Mouse (Mus musculus) small intestine, adult 2 months (tissue): ENCODE data around the gene Gm45713. TPM values are rescaled to one million over a fixed set of nuclear protein-coding genes. Genes with fewer than 3 reads are reported as not detected.

ENCODE experiments used
- H3K27ac ChIP-seq: fragments of 200-500 bp; 2 replicates; pipeline ENCODE4 v1.5.1; 2012; ENCODE audit warnings: low read depth, low read length, control low read depth, inconsistent platforms; ENCODE audit not compliant: insufficient read depth
- H3K27me3 ChIP-seq: fragments of 200-500 bp; 2 replicates; pipeline ENCODE4 v1.6.1; 2012; ENCODE audit warnings: mild to moderate bottlenecking, moderate library complexity, low read length, inconsistent platforms; ENCODE audit not compliant: control insufficient read depth, insufficient read depth
- H3K36me3 ChIP-seq: fragments of 200-500 bp; 2 replicates; pipeline ENCODE4 v1.6.1; 2012; ENCODE audit warnings: mild to moderate bottlenecking, low read length, control low read depth, inconsistent platforms; ENCODE audit not compliant: control insufficient read depth, insufficient read depth
- H3K4me1 ChIP-seq: fragments of 200-500 bp; 2 replicates; pipeline ENCODE4 v1.6.1; 2012; ENCODE audit warnings: low read length, inconsistent platforms, mixed read lengths; ENCODE audit not compliant: control insufficient read depth, insufficient read depth, insufficient read length
- H3K4me3 ChIP-seq: fragments of 200-500 bp; 2 replicates; pipeline ENCODE4 v1.5.1; 2012; ENCODE audit warnings: low read depth, mild to moderate bottlenecking, control low read depth, inconsistent platforms, low read length, moderate library complexity
- CTCF ChIP-seq: fragments of 200-500 bp; IDR thresholded peaks from 2 replicates; pipeline ENCODE4 v1.5.1; 2012; ENCODE audit warnings: low read depth, mild to moderate bottlenecking, control low read depth, inconsistent platforms, low read length, moderate library complexity, mixed read lengths; ENCODE audit not compliant: insufficient replicate concordance, insufficient read length; ENCODE audit errors: extremely low read depth
- POLR2A ChIP-seq: fragments of 200-500 bp; IDR thresholded peaks from 2 replicates; pipeline ENCODE4 v1.6.1; 2012; ENCODE audit warnings: low read depth, mild to moderate bottlenecking, control low read depth, inconsistent platforms, low read length, moderate library complexity
- WGBS: fragments of 180-500 bp; shearing (Covaris S2); methylation state at CpG from one replicate; pipeline ENCODE4 v1.1.7; 2018; 5-methylcytosine and 5-hydroxymethylcytosine counted together
- polyA plus RNA-seq: library from polyadenylated mRNA; depleted of rRNA; stranded (reverse); fragments of >200 nt; gene quantifications from 2 replicates; pipeline ENCODE4 v1.2.3, GENCODE M21; 2012

Gene Gm45713
- polyA plus RNA-seq, 1 experiment: 1.5 TPM

DNA sequence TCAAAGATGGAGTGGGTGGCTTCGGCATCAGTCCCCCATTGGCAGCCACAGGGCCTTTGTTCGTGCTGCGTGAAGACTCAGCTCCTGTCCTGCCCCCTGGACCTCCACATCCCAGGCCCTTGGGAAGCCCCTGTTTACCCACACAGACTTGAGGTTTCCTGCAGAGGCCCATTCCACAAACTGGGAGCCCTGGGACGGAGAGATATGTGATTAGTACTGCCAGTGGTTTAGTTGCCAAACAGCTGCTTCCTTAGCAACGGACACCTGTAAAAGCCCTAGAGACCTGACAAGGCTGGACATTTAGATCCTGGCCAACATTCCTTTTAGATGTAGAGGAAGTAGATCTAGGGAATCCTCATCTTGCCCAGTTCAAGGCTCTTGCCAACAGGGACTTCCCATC is 5.9 kb upstream of the Gm45713 start:
- no peaks in the 10 kb centered on the region for H3K4me1 ChIP-seq
- H3K27ac ChIP-seq: no peak overlapping the region
- peaks cover 49% of the 10 kb centered on the region for H3K36me3 ChIP-seq
- no peak overlapping the region for H3K4me3 ChIP-seq
- H3K27me3 ChIP-seq: no peaks in the 10 kb centered on the region
- 90% methylated on average over 5 of the region's 5 CpGs for WGBS
- TF ChIP-seq CTCF (no peak), POLR2A (no peak)

DNA sequence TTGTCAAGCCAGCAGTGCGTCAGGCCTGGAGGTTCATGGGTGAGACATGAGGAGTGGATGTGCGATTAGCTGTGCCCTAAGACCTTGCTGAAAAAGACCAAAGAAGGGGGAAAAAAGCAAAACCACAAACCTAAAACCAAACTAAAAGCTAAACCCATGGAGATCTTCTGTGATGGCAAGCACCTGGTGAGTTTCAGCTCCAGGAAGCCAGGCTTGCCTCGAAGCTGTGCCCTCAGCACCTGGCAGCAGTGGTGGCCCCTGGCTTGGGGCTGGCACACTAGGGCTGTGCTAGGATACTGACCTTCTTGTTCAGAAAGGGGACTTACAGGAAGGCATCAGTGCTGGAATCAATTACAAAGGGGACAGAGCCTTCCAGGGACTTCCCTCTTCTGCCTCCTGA is 5.3 kb upstream of the Gm45713 start:
- H3K27ac ChIP-seq: no peak overlapping the region
- WGBS: 87% methylated on average over 3 of the region's 3 CpGs
- H3K36me3 ChIP-seq: peaks cover 43% of the 10 kb centered on the region

DNA sequence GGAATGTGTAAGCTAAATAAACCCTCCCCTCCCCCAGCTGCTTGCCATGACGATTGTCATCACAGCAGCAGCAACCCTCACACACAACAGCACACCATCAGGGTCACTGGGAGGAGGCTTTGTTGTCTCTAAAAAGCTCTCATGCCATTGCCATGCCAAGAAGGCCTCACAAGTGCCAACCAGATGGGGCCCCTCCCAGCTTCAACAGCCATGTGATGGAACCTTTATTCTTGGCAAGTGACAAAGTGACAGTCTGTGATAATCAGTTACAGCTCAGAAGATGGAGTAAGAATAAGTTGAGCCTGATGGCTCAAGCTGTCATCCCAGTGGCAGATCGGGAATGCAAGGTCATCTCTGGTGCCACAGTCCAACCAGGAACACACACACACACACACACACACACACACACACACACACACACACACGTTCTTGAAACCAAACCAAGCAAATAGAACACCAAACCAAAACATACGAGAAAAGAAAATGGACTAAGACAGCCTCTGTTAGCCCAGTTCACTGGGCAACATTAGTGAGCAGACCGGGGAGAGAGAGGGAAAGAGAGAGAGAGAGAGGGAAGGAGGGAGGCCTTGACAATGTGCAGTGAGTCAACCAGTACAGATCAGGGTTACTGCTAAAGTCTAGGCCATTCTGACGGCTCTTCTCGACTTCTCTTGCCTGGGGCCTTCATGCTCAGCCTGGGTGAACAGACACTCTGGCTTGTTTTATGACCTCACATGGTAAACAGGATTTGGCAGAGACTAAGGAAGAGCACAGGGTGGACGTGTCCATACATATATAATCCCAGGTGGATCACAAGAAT is 4.1 kb upstream of the Gm45713 start:
- Histone ChIP-seq H3K4me1 (0 out of 2 replicates have a peak, but pooled peaks cover 4% of the 10 kb centered on the region), H3K27ac (no peak overlapping the region), H3K4me3 (no peak overlapping the region), H3K27me3 (no peaks in the 10 kb centered on the region), H3K36me3 (peaks cover 31% of the 10 kb centered on the region)
- TF ChIP-seq CTCF (no peak), POLR2A (no peak)
- WGBS: 69% methylated on average over 8 of the region's 8 CpGs

More for the DNA sequence above, 5.3 kb upstream of the Gm45713 start:
- Histone ChIP-seq H3K4me3 (no peak overlapping the region), H3K27me3 (no peaks in the 10 kb centered on the region), H3K4me1 (no peaks in the 10 kb centered on the region)
- TF ChIP-seq POLR2A (no peak), CTCF (no peak)

DNA sequence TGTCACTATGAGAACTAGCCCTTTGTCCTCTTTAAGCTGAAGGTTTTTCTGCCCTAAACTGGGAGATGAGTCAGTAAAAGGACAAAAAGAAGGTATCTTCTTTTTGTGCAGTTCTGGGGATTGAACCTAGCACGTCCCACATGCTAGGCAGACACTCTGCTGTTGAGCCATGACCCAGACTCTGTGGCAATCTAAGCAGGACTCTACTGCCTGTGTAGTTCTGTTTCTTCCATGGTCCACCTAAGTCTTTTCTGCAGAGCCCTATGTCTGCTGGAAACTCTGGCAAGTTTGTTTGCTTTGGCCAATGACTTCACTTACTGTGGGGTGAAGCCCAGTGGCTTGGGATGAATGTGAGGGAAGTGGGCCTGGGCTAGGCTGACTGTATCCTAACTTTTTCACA is 2.4 kb upstream of the Gm45713 start:
- TF ChIP-seq POLR2A (no peak), CTCF (no peak)
- Histone ChIP-seq H3K4me3 (no peak overlapping the region), H3K4me1 (0 out of 2 replicates have a peak, but pooled peaks cover 4% of the 10 kb centered on the region), H3K27me3 (no peaks in the 10 kb centered on the region), H3K36me3 (peaks cover 16% of the 10 kb centered on the region), H3K27ac (no peak overlapping the region)
- 93% methylated on average over 1 of the region's 1 CpGs for WGBS

DNA sequence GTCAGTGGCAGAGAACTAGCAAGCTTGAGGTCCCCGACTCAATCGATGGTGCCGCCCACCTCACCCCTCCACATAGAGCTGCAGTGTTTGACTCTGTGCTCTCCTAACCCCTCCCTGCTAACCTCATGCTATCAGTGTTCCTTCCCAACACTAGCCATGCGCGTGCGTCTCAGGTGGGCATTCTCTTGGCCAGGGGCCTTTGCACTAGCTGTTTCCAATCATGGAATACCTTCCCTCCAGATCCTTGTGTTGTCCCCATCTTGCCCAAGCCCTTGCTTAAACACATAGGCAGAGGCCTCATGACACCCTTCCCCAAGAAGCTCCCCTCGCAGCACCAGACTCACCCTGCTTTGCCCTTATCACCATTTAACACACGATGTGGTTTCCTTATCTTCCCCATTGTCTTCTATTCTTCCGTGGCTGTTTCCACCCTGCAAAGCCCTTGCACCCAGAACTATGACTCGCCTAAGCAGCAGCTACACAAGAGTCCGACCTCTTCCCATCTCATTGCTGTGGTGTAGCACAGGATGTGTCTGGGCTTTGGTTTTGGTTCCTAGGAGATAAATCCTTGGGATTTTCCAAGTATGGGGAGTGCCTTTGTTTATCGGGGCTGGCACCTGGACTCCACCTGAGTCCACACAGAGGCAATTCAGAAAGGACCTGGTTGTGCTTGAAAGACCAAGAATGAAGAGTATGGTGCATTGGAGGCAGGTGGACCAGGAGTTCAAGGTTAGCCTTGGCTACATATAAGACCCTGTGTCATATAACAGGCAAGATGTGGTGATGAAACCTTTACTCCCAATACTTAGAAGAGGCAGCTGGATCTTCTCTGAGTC is 1.4 kb upstream of the Gm45713 start:
- 51% methylated on average over 12 of the region's 12 CpGs for WGBS
- no peak overlapping the region for H3K27ac ChIP-seq
- no peak overlapping the region for H3K4me3 ChIP-seq
- TF ChIP-seq POLR2A (no peak), CTCF (no peak)
- 0 out of 2 replicates have a peak, but pooled peaks cover 8% of the 10 kb centered on the region for H3K36me3 ChIP-seq
- 0 out of 2 replicates have a peak, but pooled peaks cover 4% of the 10 kb centered on the region for H3K4me1 ChIP-seq
- no peaks in the 10 kb centered on the region for H3K27me3 ChIP-seq

DNA sequence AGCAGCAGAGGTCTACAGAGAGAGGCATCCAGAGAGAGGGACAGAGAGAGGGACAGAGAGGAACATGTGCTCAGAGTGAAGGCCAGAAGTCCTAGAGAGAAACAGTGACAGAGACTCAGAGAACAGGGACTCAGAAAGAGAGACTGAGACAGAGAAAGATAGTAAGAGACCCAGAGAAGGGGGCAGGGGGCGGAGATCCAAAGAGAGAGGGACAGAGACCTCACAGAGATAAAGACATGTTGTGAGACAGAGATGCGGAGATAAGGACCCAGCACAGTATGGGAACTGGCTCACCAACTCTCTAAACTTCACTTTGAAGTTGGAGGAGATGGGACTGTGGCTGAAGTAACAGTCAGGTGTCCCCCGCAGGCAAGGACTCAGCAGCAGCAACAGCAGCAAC is 661 bp downstream of the Gm45713 start:
- Histone ChIP-seq H3K4me3 (peak overlapping the region; percentile 81), H3K27ac (peak overlapping the region; percentile 17; the same call in 1 of the 2 replicates), H3K4me1 (0 out of 2 replicates have a peak, but pooled peaks cover 4% of the 10 kb centered on the region), H3K36me3 (no peaks in the 10 kb centered on the region), H3K27me3 (no peaks in the 10 kb centered on the region)
- WGBS: 81% methylated on average over 3 of the region's 3 CpGs
- no peak for TF ChIP-seq POLR2A
- no peak for TF ChIP-seq CTCF

DNA sequence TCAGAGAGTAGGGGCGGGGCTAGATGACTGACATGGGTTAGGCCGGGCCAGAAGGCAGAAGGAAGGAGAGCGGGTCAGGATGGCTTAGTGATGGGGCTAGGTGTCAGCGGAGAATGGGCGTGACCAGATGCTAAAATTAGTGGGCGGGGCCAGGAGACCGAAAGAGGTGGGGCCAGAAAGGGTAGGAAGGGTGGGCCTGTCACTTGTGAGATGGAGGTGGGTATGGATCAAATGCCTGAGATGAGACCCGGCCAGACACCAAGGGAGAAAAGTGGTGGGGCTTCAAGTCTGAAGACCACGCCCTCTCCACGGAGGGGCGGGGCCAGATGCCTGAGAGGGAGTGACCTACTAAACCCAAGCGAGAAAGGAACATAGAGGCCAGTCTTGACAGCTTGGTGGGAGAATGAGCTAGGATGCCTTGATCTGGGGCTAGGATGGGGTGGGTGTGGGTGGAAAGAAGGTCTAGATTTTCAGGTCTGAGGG is 1.4 kb downstream of the Gm45713 start:
- Histone ChIP-seq H3K27ac (no peak overlapping the region), H3K27me3 (no peaks in the 10 kb centered on the region), H3K4me1 (0 out of 2 replicates have a peak, but pooled peaks cover 4% of the 10 kb centered on the region), H3K36me3 (no peaks in the 10 kb centered on the region), H3K4me3 (peak overlapping the region; percentile 12)
- 29% methylated on average over 12 of the region's 12 CpGs for WGBS
- TF ChIP-seq POLR2A (0 out of 2 replicates have a peak, but pooled peaks have one; percentile 34), CTCF (no peak)
